Mouse (Mus musculus) forebrain, embryonic 12.5 days (tissue): ENCODE measurements around the gene Rfpl4. TPM values are rescaled to one million over a fixed set of nuclear protein-coding genes. Genes with fewer than 3 reads are reported as not detected.
"Not testable (repeated sequence)": the region's sequence is repeated elsewhere in the genome, so short reads cannot be mapped to it uniquely, and the experiment has no call there.

Experiments used
- ATAC-seq: fragments of 200-750 bp; cut with Nextera tagmentation; 2 replicates; pipeline ENCODE4 v1.8.0; 2017; ENCODE audit warnings: moderate TSS enrichment; ENCODE audit not compliant: low FRiP score
- H3K27ac ChIP-seq: fragments of 300-500 bp; sonication (generic); 2 replicates; pipeline ENCODE4 v1.5.1; 2016; ENCODE audit warnings: mild to moderate bottlenecking
- H3K27me3 ChIP-seq: fragments of 300-500 bp; sonication (generic); 2 replicates; pipeline ENCODE4 v1.6.1; 2016; ENCODE audit warnings: mild to moderate bottlenecking
- H3K36me3 ChIP-seq: fragments of 300-500 bp; sonication (generic); replicated peaks from 2 replicates; pipeline ENCODE4 v1.6.1; 2016; ENCODE audit warnings: mild to moderate bottlenecking
- H3K4me1 ChIP-seq: fragments of 300-500 bp; sonication (generic); 2 replicates; pipeline ENCODE4 v1.6.1; 2016
- H3K4me2 ChIP-seq: fragments of 300-500 bp; sonication (generic); 2 replicates; pipeline ENCODE4 v1.6.1; 2016; ENCODE audit warnings: mild to moderate bottlenecking, moderate library complexity
- H3K4me3 ChIP-seq: fragments of 300-500 bp; sonication (generic); replicated peaks from 2 replicates; pipeline ENCODE4 v1.5.1; 2016; ENCODE audit warnings: mild to moderate bottlenecking
- H3K9ac ChIP-seq: fragments of 300-500 bp; sonication (generic); 2 replicates; pipeline ENCODE4 v1.6.1; 2016; ENCODE audit warnings: mild to moderate bottlenecking
- H3K9me3 ChIP-seq: fragments of 300-500 bp; sonication (generic); 2 replicates; pipeline ENCODE4 v1.6.1; 2016
- WGBS: fragments of 180-500 bp; shearing (Covaris S2); methylation state at CpG from one replicate; pipeline ENCODE4 v1.1.7; 2016; 5-methylcytosine and 5-hydroxymethylcytosine counted together
- polyA plus RNA-seq: library from polyadenylated mRNA; unstranded; fragments of >200 nt; fragmentation: Nextera tagmentation; extraction: Ambion mirVana; gene quantifications from 2 replicates; pipeline ENCODE4 v1.2.1, GENCODE M21; 2016

The Rfpl4 gene
- polyA plus RNA-seq: not detected in 2 replicates

DNA sequence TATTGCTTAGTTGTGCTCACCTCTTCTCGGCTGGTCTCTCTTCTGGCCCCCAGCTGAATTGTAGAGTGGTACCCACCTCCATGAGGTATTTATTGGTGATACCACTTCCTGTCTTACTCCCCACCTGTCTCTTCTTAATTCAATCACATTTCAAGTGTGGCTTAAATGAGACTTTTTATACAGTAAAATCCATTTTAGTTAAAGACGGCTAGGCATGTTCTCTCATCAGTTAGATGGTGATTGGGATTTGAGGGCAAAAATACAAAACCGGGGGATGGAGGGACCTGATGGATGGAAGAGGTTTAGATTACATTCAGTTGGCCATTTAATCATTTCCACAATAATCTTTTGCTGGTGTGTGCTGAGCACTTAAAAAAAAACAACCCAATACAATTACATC is at the start of gene Rfpl4:
Rfpl4 (minus strand) TSS at position 101 of the 400 bp plus-strand sequence.
- WGBS: 93% methylated on average over 3 of the region's 3 CpGs
- H3K27ac ChIP-seq: no peak within 1 kb of the TSS
- no peak within 1 kb of the TSS for H3K9ac ChIP-seq
- H3K27me3 ChIP-seq: no peaks in the 10 kb centered on the region
- H3K4me3 ChIP-seq: no peak within 1 kb of the TSS
- H3K36me3 ChIP-seq: no peaks in the 10 kb centered on the region
- H3K4me1 ChIP-seq: no peaks in the 10 kb centered on the region
- H3K4me2 ChIP-seq: no peak within 1 kb of the TSS
- no peaks in the 10 kb centered on the region for H3K9me3 ChIP-seq
- ATAC-seq: no peak

- not testable (repeated sequence) for H3K4me3 ChIP-seq, H3K27ac ChIP-seq, H3K4me2 ChIP-seq, H3K9me3 ChIP-seq, H3K36me3 ChIP-seq, ATAC-seq, H3K4me1 ChIP-seq, H3K27me3 ChIP-seq, H3K9ac ChIP-seq
Observed at GRCm38 (mm10) chr7:5149570-5149969, 32.8 kb upstream of the Rfpl4 start, which contains the start of gene Vmn1r55. Gene Vmn1r55 (minus strand): TSS chr7:5149670.

DNA sequence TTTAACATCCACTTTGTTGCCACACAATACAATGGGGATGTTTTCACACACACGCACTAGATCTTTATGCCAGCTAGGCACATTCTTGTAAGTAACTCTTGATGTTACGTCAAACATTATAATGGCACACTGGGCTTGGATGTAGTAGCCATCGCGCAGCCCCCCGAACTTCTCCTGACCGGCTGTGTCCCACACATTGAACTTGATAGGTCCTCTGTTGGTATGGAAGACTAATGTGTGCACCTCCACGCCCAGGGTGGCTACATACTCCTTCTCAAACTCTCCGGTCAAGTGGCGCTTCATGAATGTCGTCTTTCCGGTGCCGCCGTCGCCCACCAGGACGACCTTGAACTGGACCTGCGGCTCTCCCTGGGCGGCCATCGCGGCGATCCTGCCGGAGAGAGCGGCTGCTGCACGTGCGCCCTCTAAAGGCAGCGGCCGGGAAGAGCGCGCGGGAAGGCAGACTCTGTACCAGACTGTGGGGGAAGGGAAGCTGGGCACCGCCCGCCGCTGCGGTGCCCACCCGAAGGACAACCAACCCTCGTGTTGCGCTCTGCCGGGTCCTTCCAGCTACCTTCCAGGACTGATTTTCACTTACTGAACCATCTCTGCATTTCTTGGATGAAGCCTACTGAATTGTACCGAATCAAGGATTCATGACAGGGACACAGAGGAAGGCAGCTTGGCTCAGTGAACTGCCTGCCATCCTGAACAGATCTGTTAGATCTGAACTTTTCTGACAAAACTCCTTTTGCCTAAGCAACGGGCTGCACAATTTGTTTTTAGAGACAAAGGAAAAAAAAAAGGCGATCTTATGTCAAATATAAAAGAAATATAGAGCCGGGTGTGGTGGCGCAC is 9.0 kb upstream of the Rfpl4 start, which contains the start of gene Rasl2-9:
Rasl2-9 (minus strand) TSS at position 402 of the 858 bp plus-strand sequence.
- H3K36me3 ChIP-seq: no peaks in the 10 kb centered on the region
- H3K27me3 ChIP-seq: no peaks in the 10 kb centered on the region
- H3K4me2 ChIP-seq: peak within 1 kb of the TSS; percentile 53
- H3K27ac ChIP-seq: no peak within 1 kb of the TSS
- peaks cover 4% of the 10 kb centered on the region; the same call in 1 of the 2 replicates for H3K4me1 ChIP-seq
- ATAC-seq: peak; percentile 73; the same call in 1 of the 2 replicates
- H3K9ac ChIP-seq: peak within 1 kb of the TSS; percentile 44
- H3K9me3 ChIP-seq: no peaks in the 10 kb centered on the region
- WGBS: 21% methylated on average over 42 of the region's 42 CpGs
- H3K4me3 ChIP-seq: peak within 1 kb of the TSS; percentile 33

DNA sequence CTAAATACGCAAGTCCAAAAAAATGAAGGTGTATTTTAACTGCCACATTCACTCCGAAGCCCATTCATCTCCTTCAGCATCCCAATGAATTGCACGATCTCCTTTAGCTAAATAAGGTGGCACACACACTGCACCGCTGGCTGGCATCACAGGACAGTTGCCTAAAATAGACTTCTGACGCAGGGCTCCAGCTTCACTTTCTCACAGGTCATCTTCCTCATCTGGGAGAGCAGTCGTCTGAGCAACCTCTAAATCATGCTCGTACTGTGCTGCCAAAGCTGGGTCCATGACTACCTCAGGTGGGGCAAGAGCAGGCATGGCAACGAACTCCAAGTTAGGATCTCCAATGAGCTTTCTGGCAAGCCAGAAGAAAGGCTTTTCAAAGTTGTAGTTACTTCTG is 8.3 kb upstream of the Rfpl4 start:
- no peaks in the 10 kb centered on the region for H3K27me3 ChIP-seq
- no peak overlapping the region for H3K9ac ChIP-seq
- H3K4me3 ChIP-seq: no peak overlapping the region
- no peaks in the 10 kb centered on the region for H3K9me3 ChIP-seq
- WGBS: 93% methylated on average over 8 of the region's 8 CpGs
- ATAC-seq: no peak
- peaks cover 4% of the 10 kb centered on the region; the same call in 1 of the 2 replicates for H3K4me1 ChIP-seq
- H3K36me3 ChIP-seq: no peaks in the 10 kb centered on the region
- H3K27ac ChIP-seq: no peak overlapping the region
- no peak overlapping the region for H3K4me2 ChIP-seq

DNA sequence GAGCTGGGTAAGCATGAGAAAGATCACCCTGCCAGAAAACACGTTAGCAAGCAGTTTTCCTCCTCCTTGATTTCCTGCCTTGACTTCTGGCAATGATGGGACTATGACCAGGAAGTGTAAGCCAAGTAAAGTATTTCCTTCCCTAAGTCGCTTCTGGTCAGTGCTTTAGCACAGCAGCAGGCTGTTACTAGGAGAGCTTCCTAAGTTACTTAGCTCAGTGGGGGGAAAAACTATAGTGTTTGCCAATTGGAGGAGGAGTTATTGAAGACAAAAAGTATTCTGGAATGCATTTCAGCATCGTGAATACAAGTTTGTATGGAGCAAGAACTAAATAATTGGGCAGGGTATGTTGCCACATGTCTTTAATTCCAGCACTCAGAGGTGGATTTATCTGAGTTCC is 4.0 kb downstream of the Rfpl4 start:
- Histone ChIP-seq H3K4me1 (no peaks in the 10 kb centered on the region), H3K4me2 (no peak overlapping the region), H3K36me3 (no peaks in the 10 kb centered on the region), H3K9me3 (no peaks in the 10 kb centered on the region), H3K27ac (no peak overlapping the region), H3K9ac (no peak overlapping the region), H3K27me3 (no peaks in the 10 kb centered on the region), H3K4me3 (no peak overlapping the region)
- 41% methylated on average over 3 of the region's 3 CpGs for WGBS
- no peak for ATAC-seq

DNA sequence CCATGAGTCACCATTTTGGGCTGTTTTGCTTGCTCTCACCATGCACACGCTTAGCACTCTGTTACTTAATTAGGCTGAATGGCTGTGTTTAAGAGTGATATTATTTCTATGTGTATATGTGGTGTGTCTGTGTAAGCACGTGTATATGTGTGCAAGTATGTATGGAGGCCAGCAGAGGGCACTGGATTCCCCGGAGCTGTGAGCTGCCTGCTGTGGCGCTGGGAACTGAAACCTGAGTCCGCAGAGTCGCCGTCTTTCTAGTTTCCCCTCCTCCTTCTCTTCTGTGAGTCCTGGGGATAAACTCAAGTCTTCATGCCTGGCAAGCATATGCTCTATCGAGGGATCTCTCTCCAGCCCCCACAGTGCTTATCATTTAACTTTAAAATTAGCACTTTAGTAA is 7.4 kb downstream of the Rfpl4 start:
- H3K4me1 ChIP-seq: no peaks in the 10 kb centered on the region

GRCm38 (mm10) chr7:5108272-5108671 is 8.5 kb downstream of the Rfpl4 start:
- WGBS: 87% methylated on average over 4 of the region's 4 CpGs
- no peaks in the 10 kb centered on the region for H3K9me3 ChIP-seq
- no peak for ATAC-seq

More for the DNA sequence above, 7.4 kb downstream of the Rfpl4 start:
- Histone ChIP-seq H3K9me3 (no peaks in the 10 kb centered on the region), H3K4me3 (no peak overlapping the region), H3K27me3 (no peaks in the 10 kb centered on the region), H3K27ac (no peak overlapping the region), H3K36me3 (no peaks in the 10 kb centered on the region), H3K4me2 (no peak overlapping the region), H3K9ac (no peak overlapping the region)
- 83% methylated on average over 8 of the region's 8 CpGs for WGBS
- ATAC-seq: no peak

GRCm38 (mm10) chr7:5102564-5102963 is 14.2 kb downstream of the Rfpl4 start:
- H3K9me3 ChIP-seq: no peaks in the 10 kb centered on the region
- ATAC-seq: no peak
- H3K36me3 ChIP-seq: peaks cover 17% of the 10 kb centered on the region
- no peak overlapping the region for H3K9ac ChIP-seq
- no peaks in the 10 kb centered on the region for H3K4me1 ChIP-seq
- H3K27ac ChIP-seq: no peak overlapping the region
- H3K27me3 ChIP-seq: no peaks in the 10 kb centered on the region
- no peak overlapping the region for H3K4me3 ChIP-seq
- H3K4me2 ChIP-seq: no peak overlapping the region
- WGBS: 84% methylated on average over 2 of the region's 2 CpGs

More at GRCm38 (mm10) chr7:5108272-5108671, 8.5 kb downstream of the Rfpl4 start:
- no peak overlapping the region for H3K9ac ChIP-seq
- no peak overlapping the region for H3K4me3 ChIP-seq
- no peak overlapping the region for H3K4me2 ChIP-seq
- H3K27me3 ChIP-seq: no peaks in the 10 kb centered on the region
- H3K36me3 ChIP-seq: no peaks in the 10 kb centered on the region
- no peak overlapping the region for H3K27ac ChIP-seq
- no peaks in the 10 kb centered on the region for H3K4me1 ChIP-seq

- Histone ChIP-seq H3K9me3 (no peaks in the 10 kb centered on the region), H3K36me3 (peaks cover 31% of the 10 kb centered on the region), H3K4me1 (no peaks in the 10 kb centered on the region), H3K27ac (no peak overlapping the region), H3K9ac (no peak overlapping the region), H3K4me3 (no peak overlapping the region), H3K27me3 (no peaks in the 10 kb centered on the region), H3K4me2 (no peak overlapping the region)
- WGBS: 87% methylated on average over 10 of the region's 10 CpGs
- ATAC-seq: no peak
Observed at GRCm38 (mm10) chr7:5101066-5101663, 15.6 kb downstream of the Rfpl4 start.

GRCm38 (mm10) chr7:5099796-5100195 is 17.0 kb downstream of the Rfpl4 start:
- Histone ChIP-seq H3K36me3 (peaks cover 44% of the 10 kb centered on the region), H3K9me3 (no peaks in the 10 kb centered on the region), H3K27me3 (no peaks in the 10 kb centered on the region), H3K4me1 (no peaks in the 10 kb centered on the region), H3K27ac (no peak overlapping the region), H3K4me2 (no peak overlapping the region), H3K4me3 (no peak overlapping the region), H3K9ac (no peak overlapping the region)
- ATAC-seq: no peak
- WGBS: 91% methylated on average over 3 of the region's 3 CpGs

- no peaks in the 10 kb centered on the region for H3K9me3 ChIP-seq
- no peaks in the 10 kb centered on the region for H3K27me3 ChIP-seq
- 93% methylated on average over 5 of the region's 5 CpGs for WGBS
- H3K4me3 ChIP-seq: no peak overlapping the region
- H3K27ac ChIP-seq: no peak overlapping the region
- ATAC-seq: no peak
- peaks cover 55% of the 10 kb centered on the region for H3K36me3 ChIP-seq
- no peak overlapping the region for H3K9ac ChIP-seq
- H3K4me2 ChIP-seq: no peak overlapping the region
- no peaks in the 10 kb centered on the region for H3K4me1 ChIP-seq
Observed at GRCm38 (mm10) chr7:5098769-5099168, 18.0 kb downstream of the Rfpl4 start.

- Histone ChIP-seq H3K4me3 (no peak overlapping the region), H3K4me1 (no peaks in the 10 kb centered on the region), H3K27me3 (no peaks in the 10 kb centered on the region), H3K27ac (no peak overlapping the region), H3K36me3 (peaks cover 83% of the 10 kb centered on the region), H3K4me2 (no peak overlapping the region), H3K9ac (no peak overlapping the region), H3K9me3 (no peaks in the 10 kb centered on the region)
- WGBS: 86% methylated on average over 21 of the region's 21 CpGs
- ATAC-seq: no peak
Observed at GRCm38 (mm10) chr7:5092831-5093510, 23.8 kb downstream of the Rfpl4 start.
